Mouse (Mus musculus) midbrain, embryonic 13.5 days (tissue): ENCODE measurements around the gene Map4. TPM values are rescaled to one million over a fixed set of nuclear protein-coding genes. Genes with fewer than 3 reads are reported as not detected.

Experiments
- ATAC-seq: fragments of 200-750 bp; cut with Nextera tagmentation; 2 replicates; pipeline ENCODE4 v1.8.0; 2017; ENCODE audit warnings: mild to moderate bottlenecking, moderate TSS enrichment, moderate library complexity
- H3K27ac ChIP-seq: fragments of 300-500 bp; sonication (generic); 2 replicates; pipeline ENCODE4 v1.5.1; 2015; ENCODE audit warnings: inconsistent platforms, mild to moderate bottlenecking, moderate library complexity
- H3K27me3 ChIP-seq: fragments of 300-500 bp; sonication (generic); 2 replicates; pipeline ENCODE4 v1.6.1; 2015; ENCODE audit warnings: mild to moderate bottlenecking, inconsistent platforms
- H3K36me3 ChIP-seq: fragments of 300-500 bp; sonication (generic); 2 replicates; pipeline ENCODE4 v1.6.1; 2015; ENCODE audit warnings: mild to moderate bottlenecking, inconsistent platforms
- H3K4me1 ChIP-seq: fragments of 300-500 bp; sonication (generic); replicated peaks from 2 replicates; pipeline ENCODE4 v1.6.1; 2015; ENCODE audit warnings: inconsistent platforms
- H3K4me2 ChIP-seq: fragments of 300-500 bp; sonication (generic); replicated peaks from 2 replicates; pipeline ENCODE4 v1.6.1; 2015; ENCODE audit warnings: moderate library complexity, mild to moderate bottlenecking, inconsistent platforms
- H3K4me3 ChIP-seq: fragments of 300-500 bp; sonication (generic); replicated peaks from 2 replicates; pipeline ENCODE4 v1.5.1; 2015; ENCODE audit warnings: mild to moderate bottlenecking, inconsistent platforms
- H3K9ac ChIP-seq: fragments of 300-500 bp; sonication (generic); replicated peaks from 2 replicates; pipeline ENCODE4 v1.6.1; 2015; ENCODE audit warnings: mild to moderate bottlenecking, inconsistent platforms
- H3K9me3 ChIP-seq: fragments of 300-500 bp; sonication (generic); 2 replicates; pipeline ENCODE4 v1.6.1; 2016; ENCODE audit warnings: mild to moderate bottlenecking, inconsistent platforms
- WGBS: fragments of 180-500 bp; shearing (Covaris S2); methylation state at CpG from one replicate; pipeline ENCODE4 v1.1.7; 2015; 5-methylcytosine and 5-hydroxymethylcytosine counted together
- polyA plus RNA-seq: library from polyadenylated mRNA; unstranded; fragments of >200 nt; fragmentation: Nextera tagmentation; extraction: Ambion mirVana; gene quantifications from 2 replicates; pipeline ENCODE4 v1.2.1, GENCODE M21; 2015

The Map4 gene
- polyA plus RNA-seq, 1 experiment from 2014 or later: 127 TPM

DNA sequence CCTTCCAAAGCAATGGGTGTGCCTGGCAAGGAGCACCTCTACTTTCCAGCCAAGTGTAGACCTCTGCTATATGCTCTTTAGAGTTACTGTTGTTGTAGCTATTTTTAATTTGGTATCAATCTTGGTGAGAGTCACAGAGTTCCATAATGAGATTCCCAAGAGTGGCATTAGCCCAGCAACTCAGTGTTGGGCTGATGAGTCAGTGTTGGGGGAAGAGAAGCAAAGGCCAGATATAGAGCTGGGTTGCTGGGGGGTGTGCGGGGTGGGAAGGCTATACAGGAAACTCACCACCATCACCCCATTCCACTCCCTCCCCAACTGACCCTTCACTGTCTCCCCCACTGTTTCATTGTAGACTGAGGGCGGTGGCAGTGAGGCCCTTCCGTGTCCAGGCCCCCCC is 149.8 kb downstream of the Map4 start:
- Histone ChIP-seq H3K4me2 (no peak overlapping the region), H3K27ac (no peak overlapping the region), H3K27me3 (no peaks in the 10 kb centered on the region), H3K4me1 (no peaks in the 10 kb centered on the region), H3K36me3 (peaks cover 92% of the 10 kb centered on the region), H3K4me3 (no peak overlapping the region), H3K9ac (no peak overlapping the region), H3K9me3 (no peaks in the 10 kb centered on the region)
- WGBS: 62% methylated on average over 3 of the region's 3 CpGs
- ATAC-seq: no peak

DNA sequence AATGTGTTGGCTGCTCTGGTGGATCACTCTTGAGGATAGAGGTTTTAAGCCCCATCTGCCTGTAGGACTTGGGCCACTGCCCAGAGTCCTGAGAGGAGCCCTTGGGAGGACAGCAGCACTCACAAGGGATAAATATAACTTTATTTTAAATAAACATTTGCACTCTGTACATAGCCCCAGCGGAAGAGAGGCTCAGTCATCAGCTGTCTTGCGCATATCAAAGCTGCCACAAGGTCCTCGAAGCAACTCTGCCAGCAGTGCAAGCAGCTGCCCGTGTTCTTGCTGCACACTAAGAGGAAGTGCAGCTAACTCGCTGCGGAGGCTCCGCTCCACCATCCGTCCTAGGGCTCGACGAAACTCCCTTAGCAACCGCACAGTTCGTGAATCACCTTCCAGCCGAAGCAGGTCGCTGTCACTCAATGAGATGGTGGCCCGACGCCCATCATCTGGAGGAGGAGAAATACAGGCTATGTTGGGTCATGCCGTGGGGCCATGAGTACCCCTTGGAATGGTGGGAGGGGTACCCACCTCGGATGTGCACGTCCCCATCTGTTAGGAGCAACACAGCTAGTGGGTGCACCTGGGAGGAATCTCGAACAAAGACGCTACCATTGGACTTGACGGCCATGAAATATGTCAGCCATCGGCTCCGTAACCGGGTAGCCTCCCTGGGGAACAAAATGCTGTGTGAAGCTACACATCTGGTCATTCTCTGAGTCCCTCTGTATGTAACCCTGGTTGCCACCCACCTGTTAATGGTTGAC is 153.1 kb downstream of the Map4 start:
- Histone ChIP-seq H3K27ac (no peak overlapping the region), H3K4me3 (no peak overlapping the region), H3K36me3 (peaks cover 99% of the 10 kb centered on the region), H3K27me3 (no peaks in the 10 kb centered on the region), H3K9ac (no peak overlapping the region), H3K4me1 (no peaks in the 10 kb centered on the region), H3K9me3 (no peaks in the 10 kb centered on the region), H3K4me2 (no peak overlapping the region)
- ATAC-seq: no peak
- 91% methylated on average over 25 of the region's 25 CpGs for WGBS

DNA sequence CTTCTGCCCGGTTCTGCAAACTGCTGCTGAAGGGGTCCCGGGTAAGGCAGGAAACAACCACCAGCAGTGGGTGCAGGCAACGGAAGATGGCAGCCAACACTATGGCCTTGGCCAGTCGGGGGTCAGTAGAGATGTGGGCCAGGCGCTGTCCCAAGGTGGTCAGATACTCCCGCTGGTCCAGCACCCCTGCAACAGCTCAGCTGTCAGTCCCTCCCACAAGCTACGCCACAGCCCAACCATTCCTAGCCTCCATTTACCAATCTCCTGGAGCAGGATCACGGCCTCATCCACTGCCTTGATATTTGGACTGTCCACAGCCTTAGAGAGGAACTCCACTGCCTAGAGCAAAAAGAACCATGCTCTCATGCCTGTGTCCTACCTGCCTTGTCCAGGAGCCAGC is 154.4 kb downstream of the Map4 start:
- Histone ChIP-seq H3K4me3 (no peak overlapping the region), H3K27ac (no peak overlapping the region), H3K9me3 (no peaks in the 10 kb centered on the region), H3K36me3 (peaks cover 99% of the 10 kb centered on the region), H3K9ac (no peak overlapping the region), H3K4me1 (no peaks in the 10 kb centered on the region), H3K4me2 (no peak overlapping the region), H3K27me3 (no peaks in the 10 kb centered on the region)
- WGBS: 94% methylated on average over 8 of the region's 8 CpGs
- ATAC-seq: no peak

DNA sequence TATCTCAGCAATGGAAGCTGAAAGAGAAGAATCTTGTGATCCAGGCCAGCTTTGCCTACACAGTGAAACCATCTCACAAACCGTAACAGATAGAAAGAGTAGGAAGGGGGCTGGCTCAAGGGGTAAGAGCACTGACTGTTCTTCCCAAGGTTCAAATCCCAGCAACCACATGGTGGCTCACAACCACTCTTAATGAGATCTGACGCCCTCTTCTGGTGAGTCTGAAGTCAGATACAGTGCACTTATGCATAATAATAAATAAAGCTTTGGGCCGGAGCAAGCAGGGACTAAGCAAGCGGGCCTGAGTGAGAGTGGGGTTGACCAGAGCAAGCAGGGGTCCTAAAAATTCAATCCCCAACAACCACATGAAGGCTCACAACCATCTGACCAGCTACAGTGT is 162.0 kb downstream of the Map4 start:
- peaks cover 94% of the 10 kb centered on the region for H3K36me3 ChIP-seq
- H3K4me1 ChIP-seq: no peaks in the 10 kb centered on the region
- no peaks in the 10 kb centered on the region for H3K27me3 ChIP-seq
- no peaks in the 10 kb centered on the region for H3K9me3 ChIP-seq
- no peak for ATAC-seq
- no peak overlapping the region for H3K4me2 ChIP-seq
- no peak overlapping the region for H3K4me3 ChIP-seq
- no peak overlapping the region for H3K9ac ChIP-seq
- no peak overlapping the region for H3K27ac ChIP-seq
- WGBS: 78% methylated on average over 4 of the region's 4 CpGs

DNA sequence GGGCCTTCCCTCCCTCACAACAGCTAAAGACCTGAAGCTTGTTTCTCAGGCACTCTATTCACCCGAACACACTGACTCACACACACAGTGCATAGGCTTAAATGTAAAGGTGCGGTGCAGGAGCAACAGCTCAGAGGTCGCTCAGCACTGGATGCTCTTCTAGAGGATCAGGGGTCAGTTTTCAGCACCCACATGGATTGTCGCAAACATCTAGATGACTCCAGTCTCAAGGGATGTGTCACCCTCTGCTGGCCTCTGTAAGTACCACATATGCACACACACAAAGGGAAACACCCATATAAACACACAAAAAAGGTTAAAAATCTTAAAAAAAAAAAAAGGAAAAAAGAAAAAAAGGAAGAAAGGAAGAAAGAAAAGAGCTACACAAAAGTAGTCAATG is 163.5 kb downstream of the Map4 start:
- over 99% methylated on average over 4 of the region's 4 CpGs for WGBS
- no peak overlapping the region for H3K27ac ChIP-seq
- peaks cover 94% of the 10 kb centered on the region for H3K36me3 ChIP-seq
- ATAC-seq: no peak
- H3K4me3 ChIP-seq: no peak overlapping the region
- peaks cover under 1% of the 10 kb centered on the region; the same call in 1 of the 2 replicates for H3K4me1 ChIP-seq
- no peaks in the 10 kb centered on the region for H3K9me3 ChIP-seq
- H3K9ac ChIP-seq: no peak overlapping the region
- no peak overlapping the region for H3K4me2 ChIP-seq
- H3K27me3 ChIP-seq: no peaks in the 10 kb centered on the region

DNA sequence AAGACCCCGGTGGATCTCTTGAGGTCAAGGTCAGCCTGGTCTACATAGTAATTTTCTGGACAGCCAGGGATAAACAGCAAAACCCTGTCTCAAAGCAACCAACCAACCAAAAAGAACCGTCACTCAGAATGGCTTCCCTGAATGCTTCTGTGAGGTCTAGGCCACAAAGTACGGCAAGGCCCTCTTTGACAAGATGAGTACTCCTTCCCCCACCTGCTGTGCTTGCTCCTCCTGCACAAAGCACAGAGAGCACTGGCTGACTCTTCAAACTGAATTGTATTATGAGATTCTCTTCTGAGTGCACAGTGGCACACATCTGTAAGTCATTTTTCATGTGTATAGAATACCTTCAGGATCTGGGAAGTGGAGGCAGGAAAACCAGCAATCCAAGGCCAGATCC is 166.5 kb downstream of the Map4 start:
- WGBS: 82% methylated on average over 3 of the region's 3 CpGs
- H3K36me3 ChIP-seq: peaks cover 84% of the 10 kb centered on the region
- H3K9ac ChIP-seq: no peak overlapping the region
- H3K4me2 ChIP-seq: no peak overlapping the region
- H3K4me1 ChIP-seq: peaks cover 13% of the 10 kb centered on the region
- no peaks in the 10 kb centered on the region for H3K9me3 ChIP-seq
- ATAC-seq: no peak
- H3K27me3 ChIP-seq: no peaks in the 10 kb centered on the region
- no peak overlapping the region for H3K4me3 ChIP-seq
- no peak overlapping the region for H3K27ac ChIP-seq

DNA sequence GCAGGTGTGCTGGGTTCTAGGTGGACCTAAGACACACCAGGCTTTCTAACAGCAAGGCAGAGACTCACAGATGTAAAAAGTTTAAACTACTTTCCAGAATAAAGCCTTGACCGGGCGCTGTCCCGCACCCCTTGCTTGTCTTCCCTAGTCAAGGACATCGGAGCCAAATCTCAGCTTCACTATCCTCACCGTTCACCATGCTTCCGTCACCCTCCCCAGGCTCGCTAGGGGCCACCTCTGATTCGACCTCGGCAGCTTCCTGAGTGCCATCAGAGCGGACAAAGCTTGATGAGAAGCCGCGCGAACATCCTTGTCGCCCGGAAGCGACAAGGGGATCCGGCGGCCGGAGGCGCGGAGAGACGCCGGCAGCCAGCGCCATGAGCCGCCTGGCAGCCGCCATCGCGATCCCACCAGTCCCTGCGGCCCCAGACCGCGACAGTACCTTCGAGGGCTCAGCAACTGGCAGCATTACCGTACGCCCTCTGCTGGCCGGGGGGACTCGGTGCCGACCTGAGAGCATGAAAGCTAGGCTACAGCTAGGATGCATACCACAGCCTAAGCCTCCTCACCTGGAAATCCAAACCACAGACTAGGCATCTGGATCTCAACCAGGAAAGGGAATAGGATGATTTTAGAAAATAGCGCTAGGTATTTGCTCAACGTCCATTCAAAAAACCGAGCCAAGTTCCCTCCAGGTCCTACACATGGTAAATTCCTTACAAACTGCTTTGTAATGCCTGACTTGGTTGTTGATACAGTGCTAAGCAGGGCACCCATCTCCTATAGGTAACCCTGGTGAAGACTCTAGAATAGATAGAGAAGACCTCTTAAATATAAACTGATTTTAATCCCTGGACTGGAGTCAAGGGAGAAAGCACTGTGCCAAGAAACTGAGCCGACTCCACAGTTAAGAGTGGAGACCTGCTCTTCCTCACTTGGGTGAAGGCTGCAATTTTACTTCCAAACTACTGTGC is 169.7 kb downstream of the Map4 start:
- peaks cover 88% of the 10 kb centered on the region for H3K36me3 ChIP-seq
- ATAC-seq: peak; percentile 98
- H3K27ac ChIP-seq: no peak overlapping the region; the same call in 1 of the 2 replicates
- peak overlapping the region; percentile 94 for H3K4me3 ChIP-seq
- WGBS: 4% methylated on average over 41 of the region's 41 CpGs
- peak overlapping the region; percentile 89 for H3K4me2 ChIP-seq
- H3K9me3 ChIP-seq: no peaks in the 10 kb centered on the region
- H3K27me3 ChIP-seq: no peaks in the 10 kb centered on the region
- peak overlapping the region; percentile 92 for H3K9ac ChIP-seq
- peaks cover 13% of the 10 kb centered on the region for H3K4me1 ChIP-seq

DNA sequence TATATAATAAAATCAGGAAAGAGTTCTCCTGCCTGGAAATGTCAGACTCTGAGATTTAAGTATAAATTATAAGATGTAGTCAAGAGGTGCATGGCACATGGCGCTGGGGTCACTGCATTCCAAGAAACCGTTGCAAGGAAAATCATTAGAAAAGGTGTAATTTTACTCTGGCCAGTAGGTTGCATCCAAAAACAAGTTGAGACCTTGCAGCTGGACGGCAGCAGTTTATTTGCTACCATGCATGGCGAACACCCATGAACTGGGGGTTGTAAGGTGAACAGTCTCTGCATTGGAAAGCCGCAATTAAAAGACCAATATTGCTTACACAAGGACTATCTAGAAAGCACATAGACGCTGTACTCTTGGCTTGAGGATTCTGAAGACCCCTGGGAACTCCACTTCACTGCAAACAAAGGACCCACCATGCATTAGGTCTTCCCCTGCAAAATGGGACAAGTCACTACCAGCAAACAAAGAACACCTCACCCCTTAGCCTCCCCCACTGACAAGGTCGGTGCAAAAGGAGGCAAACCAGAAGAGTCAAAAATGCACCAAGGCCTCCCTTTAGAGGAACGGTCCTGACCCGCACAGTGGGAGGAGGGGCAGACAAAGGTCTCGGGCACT is 185.2 kb downstream of the Map4 start:
- 8% methylated on average over 10 of the region's 10 CpGs for WGBS
- H3K9ac ChIP-seq: peak overlapping the region; percentile 92
- peak overlapping the region; percentile 65 for H3K4me2 ChIP-seq
- no peaks in the 10 kb centered on the region for H3K9me3 ChIP-seq
- H3K36me3 ChIP-seq: peaks cover 32% of the 10 kb centered on the region
- H3K27me3 ChIP-seq: no peaks in the 10 kb centered on the region
- peak overlapping the region; percentile 86 for H3K4me3 ChIP-seq
- H3K27ac ChIP-seq: peak overlapping the region; percentile 97
- no peak for ATAC-seq
- H3K4me1 ChIP-seq: peaks cover 23% of the 10 kb centered on the region

DNA sequence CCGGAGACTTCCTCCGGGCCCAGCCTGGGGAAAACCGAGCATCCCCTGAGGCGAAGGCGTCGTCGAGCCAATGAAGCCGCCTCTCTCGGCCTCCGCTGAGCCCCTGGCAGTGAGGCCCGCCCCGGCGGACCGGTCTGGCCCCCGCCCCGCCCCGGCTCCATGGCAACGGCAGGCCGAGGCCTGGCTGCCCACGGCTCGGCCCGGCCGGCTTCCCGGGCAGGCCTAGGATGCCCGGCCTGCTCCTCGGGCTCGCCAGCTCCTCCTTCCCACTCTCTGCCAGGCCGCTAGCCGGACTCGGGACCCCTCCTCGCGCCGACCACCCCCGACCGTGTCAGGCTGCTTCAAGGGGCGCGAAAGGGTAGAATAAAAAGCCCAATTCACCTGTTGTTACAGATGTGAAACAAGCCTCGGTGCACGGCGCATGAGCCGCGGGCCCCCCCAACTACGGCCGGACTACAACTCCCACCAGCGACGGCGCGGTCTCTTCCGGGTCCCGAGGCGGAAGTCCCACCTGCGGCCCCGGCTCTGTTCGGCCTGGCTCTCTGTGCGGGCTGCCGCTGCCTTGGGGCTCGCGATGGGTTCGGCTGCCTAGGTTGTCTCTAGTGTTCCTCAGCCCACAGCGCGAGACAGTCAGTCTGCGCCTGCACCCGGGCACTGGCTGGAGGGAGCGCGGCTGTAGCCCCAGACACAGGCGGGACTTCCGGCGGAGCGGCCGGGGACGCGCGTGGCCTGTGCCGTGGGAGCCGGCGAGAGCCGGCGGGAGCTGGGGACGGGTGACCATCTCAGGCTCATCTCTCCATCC is 185.9 kb downstream of the Map4 start, which contains the start of gene Smarcc1:
Gene Smarcc1 (plus strand): TSS at position 732 of the 802 bp plus-strand sequence.
- Histone ChIP-seq H3K9ac (peak within 1 kb of the TSS; percentile 92), H3K36me3 (peaks cover 25% of the 10 kb centered on the region), H3K9me3 (no peaks in the 10 kb centered on the region), H3K27ac (peak within 1 kb of the TSS; percentile 97), H3K27me3 (no peaks in the 10 kb centered on the region), H3K4me1 (peaks cover 23% of the 10 kb centered on the region), H3K4me2 (peak within 1 kb of the TSS; percentile 65), H3K4me3 (peak within 1 kb of the TSS; percentile 86)
- ATAC-seq: peak; percentile 98
- under 1% methylated on average over 78 of the region's 79 CpGs for WGBS

DNA sequence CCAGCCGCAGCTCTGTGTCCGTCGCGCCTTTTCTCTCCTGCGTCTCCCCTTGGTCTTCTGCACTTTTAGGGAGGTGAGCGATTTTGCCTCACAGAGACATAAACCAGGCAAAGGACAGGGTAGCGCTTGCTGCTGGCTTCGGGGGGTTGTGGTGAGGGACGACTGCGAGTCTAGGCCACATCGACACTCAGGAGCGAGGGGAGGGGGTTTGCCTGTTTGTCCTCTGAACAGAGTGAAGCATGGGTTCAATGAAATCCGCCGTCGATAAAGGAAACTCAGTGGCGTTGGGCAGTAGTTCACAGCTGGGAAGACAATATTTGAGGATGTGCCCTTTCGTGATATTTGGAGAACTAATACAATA is 186.5 kb downstream of the Map4 start, which contains the start of gene Dhx30:
Gene Dhx30 (minus strand): TSS at position 52 of the 361 bp plus-strand sequence.
- H3K4me1 ChIP-seq: peaks cover 23% of the 10 kb centered on the region
- H3K27me3 ChIP-seq: no peaks in the 10 kb centered on the region
- peak; percentile 49 for ATAC-seq
- peaks cover 19% of the 10 kb centered on the region for H3K36me3 ChIP-seq
- H3K9me3 ChIP-seq: no peaks in the 10 kb centered on the region
- H3K4me2 ChIP-seq: peak within 1 kb of the TSS; percentile 65
- peak within 1 kb of the TSS; percentile 92 for H3K9ac ChIP-seq
- H3K27ac ChIP-seq: peak within 1 kb of the TSS; percentile 97
- 1% methylated on average over 17 of the region's 17 CpGs for WGBS
- peak within 1 kb of the TSS; percentile 86 for H3K4me3 ChIP-seq

DNA sequence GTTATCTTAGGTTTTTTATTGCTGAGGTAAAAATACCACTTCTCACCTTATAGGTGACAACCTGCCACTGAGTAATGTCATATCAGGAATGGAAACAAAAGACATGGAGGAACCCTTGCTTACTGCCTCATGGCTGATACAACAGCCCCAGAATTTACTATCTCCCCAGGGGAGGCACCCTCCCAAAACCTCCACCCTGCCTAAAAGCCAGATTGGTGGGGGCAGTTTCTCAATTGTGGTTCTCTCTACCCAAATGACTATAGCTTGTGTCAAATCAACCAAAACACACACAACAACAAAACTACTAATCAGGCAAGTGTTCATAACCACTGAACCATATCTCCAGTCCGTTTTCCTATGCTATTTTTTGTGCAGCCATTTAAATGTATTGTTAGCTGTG is 187.0 kb downstream of the Map4 start:
- H3K4me2 ChIP-seq: peak overlapping the region; percentile 65
- peaks cover 23% of the 10 kb centered on the region for H3K4me1 ChIP-seq
- ATAC-seq: no peak
- H3K9ac ChIP-seq: peak overlapping the region; percentile 92
- H3K36me3 ChIP-seq: peaks cover 14% of the 10 kb centered on the region
- peak overlapping the region; percentile 86 for H3K4me3 ChIP-seq
- H3K27ac ChIP-seq: peak overlapping the region; percentile 97
- WGBS: 40% methylated on average over 1 of the region's 1 CpGs
- H3K9me3 ChIP-seq: no peaks in the 10 kb centered on the region
- no peaks in the 10 kb centered on the region for H3K27me3 ChIP-seq
